8 mouse cellular contexts compared by ENCODE assay signal in the genomic region with DNA sequence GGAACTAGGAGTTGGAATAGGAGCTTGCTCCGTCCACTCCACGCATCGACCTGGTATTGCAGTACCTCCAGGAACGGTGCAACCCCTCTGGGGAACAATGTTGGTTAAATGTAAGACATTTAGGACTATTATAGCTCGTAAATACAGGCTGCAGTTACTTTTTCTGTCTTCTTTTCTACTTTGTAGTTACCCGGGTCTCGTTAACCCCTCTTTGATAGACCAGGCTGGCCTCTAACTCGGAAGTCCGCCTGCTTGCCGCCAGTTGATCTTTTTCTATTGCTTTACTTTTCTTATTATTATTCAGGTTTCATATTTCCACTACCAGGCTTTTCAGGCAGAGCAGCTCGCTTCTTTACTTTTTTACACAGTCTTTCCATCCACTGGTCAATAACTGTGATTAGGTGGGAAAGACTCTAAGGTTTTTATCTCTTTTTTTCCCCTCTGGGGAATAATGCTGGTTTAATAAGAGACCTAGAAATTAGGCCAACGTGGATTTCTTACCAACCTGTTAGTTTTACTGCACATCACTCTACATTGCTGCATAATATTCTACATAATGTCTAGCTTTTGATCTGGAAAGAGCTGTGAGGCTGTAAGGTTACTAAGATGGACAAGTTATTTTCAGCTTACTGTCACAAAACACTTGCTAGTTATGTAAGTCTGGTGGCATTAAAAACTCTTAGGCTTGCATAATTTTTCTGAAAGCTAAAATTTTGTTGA. TPM values are rescaled to one million over a fixed set of nuclear protein-coding genes. Genes with fewer than 3 reads are reported as not detected.
DNase-seq lines count a peak whose midpoint lies in the region; ATAC-seq and TF ChIP-seq lines count a peak whose summit lies in the region.

No protein-coding gene starts in this region.

- under 1% methylated on average over 12 of the region's 12 CpGs for WGBS in kidney, embryonic 15.5 days
- under 1% methylated on average over 12 of the region's 12 CpGs for WGBS in embryonic facial prominence, embryonic 14.5 days
- WGBS in intestine, embryonic 15.5 days = 1% methylated on average over 12 of the region's 12 CpGs
- WGBS in midbrain, embryonic 13.5 days = 1% methylated on average over 12 of the region's 12 CpGs

- H3K4me1 ChIP-seq in kidney, embryonic 15.5 days = 0 out of 2 replicates have a peak, but pooled peaks cover 5% of the 10 kb centered on the region
- H3K4me1 ChIP-seq in MEL (ENCODE audit: control insufficient read depth in 1 of 2, insufficient read depth in 2 of 2, low read length in 2 of 2) = peaks cover 0 to 3% of the 10 kb centered on the region in 2 experiments; a peak in 1 of 4 replicates
- H3K4me1 ChIP-seq in embryonic facial prominence, embryonic 14.5 days (ENCODE audit: control insufficient read depth, insufficient read depth, low read length) = no peaks in the 10 kb centered on the region
- H3K4me1 ChIP-seq in intestine, embryonic 15.5 days (replicated peaks) = no peaks in the 10 kb centered on the region
- no peaks in the 10 kb centered on the region for H3K4me1 ChIP-seq in midbrain, embryonic 13.5 days (replicated peaks)

- no peaks in the 10 kb centered on the region for H3K9me3 ChIP-seq in kidney, embryonic 15.5 days (replicated peaks)
- no peaks in the 10 kb centered on the region for H3K9me3 ChIP-seq in MEL (replicated peaks; ENCODE audit: insufficient read depth, low read length)
- no peaks in the 10 kb centered on the region for H3K9me3 ChIP-seq in embryonic facial prominence, embryonic 14.5 days (ENCODE audit: control insufficient read depth, low read length)
- H3K9me3 ChIP-seq in intestine, embryonic 15.5 days = no peaks in the 10 kb centered on the region
- no peaks in the 10 kb centered on the region for H3K9me3 ChIP-seq in midbrain, embryonic 13.5 days

- no peaks in the 10 kb centered on the region for H3K36me3 ChIP-seq in kidney, embryonic 15.5 days
- peaks cover 0 to 9% of the 10 kb centered on the region in 2 experiments; a peak in 2 of 4 replicates for H3K36me3 ChIP-seq in MEL (ENCODE audit: control insufficient read depth in 1 of 2, insufficient read depth in 2 of 2, low read length in 2 of 2)
- no peaks in the 10 kb centered on the region for H3K36me3 ChIP-seq in embryonic facial prominence, embryonic 14.5 days (ENCODE audit: control insufficient read depth, insufficient read depth, low read length)
- H3K36me3 ChIP-seq in intestine, embryonic 15.5 days = no peaks in the 10 kb centered on the region
- H3K36me3 ChIP-seq in midbrain, embryonic 13.5 days = no peaks in the 10 kb centered on the region

- peak; percentile 99 to 100 for TF ChIP-seq POLR2A in MEL (IDR thresholded peaks at IDR 0.05; ENCODE audit: control insufficient read depth in 1 of 2, insufficient read depth in 1 of 2, low read depth in 1 of 2, low read length in 2 of 2, poor library complexity in 1 of 2)

- H3K27me3 ChIP-seq in kidney, embryonic 15.5 days = no peaks in the 10 kb centered on the region
- no peaks in the 10 kb centered on the region for H3K27me3 ChIP-seq in MEL (ENCODE audit: control insufficient read depth in 1 of 2, insufficient read depth in 2 of 2, low read length in 2 of 2)
- H3K27me3 ChIP-seq in embryonic facial prominence, embryonic 14.5 days (replicated peaks; ENCODE audit: control insufficient read depth, insufficient read depth, low read length) = no peaks in the 10 kb centered on the region
- H3K27me3 ChIP-seq in intestine, embryonic 15.5 days (replicated peaks) = no peaks in the 10 kb centered on the region
- H3K27me3 ChIP-seq in midbrain, embryonic 13.5 days = no peaks in the 10 kb centered on the region

- no peak for TF ChIP-seq CTCF in MEL (IDR thresholded peaks at IDR 0.05 in 2 of 3, conservative IDR thresholded peaks at IDR 0.05 in 1 of 3; ENCODE audit: control insufficient read depth in 1 of 3, insufficient read depth in 1 of 3, low read depth in 2 of 3, low read length in 3 of 3, poor library complexity in 1 of 3, severe bottlenecking in 1 of 3)

- no peak overlapping the region for H3K9ac ChIP-seq in kidney, embryonic 15.5 days
- H3K9ac ChIP-seq in MEL (ENCODE audit: control insufficient read depth, low read depth, low read length, poor library complexity, severe bottlenecking) = no peak overlapping the region
- H3K9ac ChIP-seq in embryonic facial prominence, embryonic 14.5 days (ENCODE audit: low read depth, low read length) = no peak overlapping the region; the same call in 1 of the 2 replicates
- H3K9ac ChIP-seq in intestine, embryonic 15.5 days = no peak overlapping the region
- H3K9ac ChIP-seq in midbrain, embryonic 13.5 days (replicated peaks) = no peak overlapping the region

- H3K4me2 ChIP-seq in kidney, embryonic 15.5 days = peak overlapping the region; percentile 70
- H3K4me2 ChIP-seq in embryonic facial prominence, embryonic 14.5 days (ENCODE audit: low read depth, low read length) = peak overlapping the region; percentile 69
- H3K4me2 ChIP-seq in intestine, embryonic 15.5 days (replicated peaks) = no peak overlapping the region
- peak overlapping the region; percentile 59 for H3K4me2 ChIP-seq in midbrain, embryonic 13.5 days (replicated peaks)

- peak; percentile 91 for ATAC-seq in kidney, embryonic 15.5 days (replicated peaks; ENCODE audit: low FRiP score)
- ATAC-seq in embryonic facial prominence, embryonic 14.5 days (ENCODE audit: low read depth) = peak; percentile 91
- ATAC-seq in intestine, embryonic 15.5 days = peak; percentile 92
- ATAC-seq in midbrain, embryonic 13.5 days = peak; percentile 83

- intact Hi-C loops in left cerebral cortex, postnatal 36 days (cut with DNase I) = no loop called here

- peak overlapping the region; percentile 49 for H3K4me3 ChIP-seq in kidney, embryonic 15.5 days (replicated peaks)
- no peak overlapping the region for H3K4me3 ChIP-seq in MEL (ENCODE audit: control insufficient read depth in 1 of 2, insufficient read depth in 1 of 2, low read depth in 2 of 2, low read length in 2 of 2)
- peak overlapping the region; percentile 49 for H3K4me3 ChIP-seq in embryonic facial prominence, embryonic 14.5 days (ENCODE audit: low read depth, low read length)
- H3K4me3 ChIP-seq in intestine, embryonic 15.5 days (replicated peaks) = no peak overlapping the region
- H3K4me3 ChIP-seq in midbrain, embryonic 13.5 days (replicated peaks) = peak overlapping the region; percentile 48

- H3K79me2 ChIP-seq in MEL (ENCODE audit: control insufficient read depth, insufficient read depth, low read length, poor library complexity) = no peaks in the 10 kb centered on the region; the same call in 1 of the 2 replicates

- H3K27ac ChIP-seq in kidney, embryonic 15.5 days = peak overlapping the region; percentile 99
- no peak overlapping the region for H3K27ac ChIP-seq in MEL (ENCODE audit: control insufficient read depth, low read depth, low read length)
- H3K27ac ChIP-seq in embryonic facial prominence, embryonic 14.5 days (replicated peaks; ENCODE audit: low read depth, low read length) = peak overlapping the region; percentile 98
- peak overlapping the region; percentile 64; the same call in 1 of the 2 replicates for H3K27ac ChIP-seq in intestine, embryonic 15.5 days
- H3K27ac ChIP-seq in midbrain, embryonic 13.5 days = peak overlapping the region; percentile 62

- TF ChIP-seq EP300 in MEL (IDR thresholded peaks at IDR 0.05; ENCODE audit: low read depth in 1 of 2, low read length in 2 of 2) = no peak

- TF ChIP-seq RAD21 in MEL (IDR thresholded peaks at IDR 0.05; ENCODE audit: low read depth, low read length) = no peak

- DNase-seq in kidney, adult 11 months = no peak
- DNase-seq in MEL (ENCODE audit: low read depth, low spot score) = peak; percentile 97
- peak; percentile 97 for DNase-seq in embryonic facial prominence, embryonic 14.5 days (ENCODE audit: low spot score)
- no peak for DNase-seq in adrenal gland, adult 8-10 months
- no peak for DNase-seq in left cerebral cortex, postnatal 36 days (ENCODE audit: low spot score in 2 of 2)

TF ChIP-seq in MEL, 35 proteins besides CTCF, POLR2A, EP300 and RAD21 (continues in another document):
- TF ChIP-seq TBP (IDR thresholded peaks at IDR 0.05; ENCODE audit: low read depth, low read length) = peak; percentile 97

RNA-seq across cellular contexts. Expression of gene Mreg, which starts 32.4 kb away (rescaled TPM):
- polyA plus RNA-seq in kidney, embryonic 15.5 days (2015; fragmentation: Nextera tagmentation; extraction: Ambion mirVana) = 5.4 and 5.7 TPM in 2 replicates
- not detected in 2 replicates for total RNA-seq in MEL (2012; rRNA removed)
- not detected for polyA plus RNA-seq in MEL (2012; ENCODE audit: insufficient read depth in 1 of 2, insufficient read length in 2 of 2, low read depth in 1 of 2, low replicate concordance in 2 of 2, missing spikeins in 1 of 2)
- polyA plus RNA-seq in embryonic facial prominence, embryonic 14.5 days (2014; fragmentation: Nextera tagmentation; extraction: Ambion mirVana) = 5.9 and 7.6 TPM in 2 replicates
- 8.5 and 9.4 TPM in 2 replicates for polyA plus RNA-seq in intestine, embryonic 15.5 days (2015; fragmentation: Nextera tagmentation; extraction: Ambion mirVana)
- 1.4 and 1.8 TPM in 2 replicates for polyA plus RNA-seq in midbrain, embryonic 13.5 days (2015; fragmentation: Nextera tagmentation; extraction: Ambion mirVana)
- total RNA-seq in adrenal gland, adult 8-10 months (2022) = 1 to 10 TPM; 1.1 to 1.9 (median 1.1) TPM
- 1 to 10 TPM; 3.9 to 5.4 TPM for total RNA-seq in left cerebral cortex, postnatal 36 days (2021)

RNA-seq across cellular contexts. Expression of gene Pecr, which starts 39.6 kb away (rescaled TPM):
- 53.8 and 54.9 TPM in 2 replicates for polyA plus RNA-seq in kidney, embryonic 15.5 days (2015; fragmentation: Nextera tagmentation; extraction: Ambion mirVana)
- 10.4 and 10.7 TPM in 2 replicates for total RNA-seq in MEL (2012; rRNA removed)
- 10 to 100 TPM in 1 of 2 experiments, not detected in 1; 15.5 TPM for polyA plus RNA-seq in MEL (2012; ENCODE audit: insufficient read depth in 1 of 2, insufficient read length in 2 of 2, low read depth in 1 of 2, low replicate concordance in 2 of 2, missing spikeins in 1 of 2)
- 30.4 and 31.4 TPM in 2 replicates for polyA plus RNA-seq in embryonic facial prominence, embryonic 14.5 days (2014; fragmentation: Nextera tagmentation; extraction: Ambion mirVana)
- 57.7 and 65.5 TPM in 2 replicates for polyA plus RNA-seq in intestine, embryonic 15.5 days (2015; fragmentation: Nextera tagmentation; extraction: Ambion mirVana)
- polyA plus RNA-seq in midbrain, embryonic 13.5 days (2015; fragmentation: Nextera tagmentation; extraction: Ambion mirVana) = 8.7 and 10.2 TPM in 2 replicates
- total RNA-seq in adrenal gland, adult 8-10 months (2022) = 10 to 100 TPM; 27.1 to 35.2 (median 27.7) TPM
- 1 to 10 TPM; 3.7 to 5.2 TPM for total RNA-seq in left cerebral cortex, postnatal 36 days (2021)

RNA-seq across cellular contexts. Expression of gene Tmem169, which starts 39.7 kb away (rescaled TPM):
- 4.8 and 5.0 TPM in 2 replicates for polyA plus RNA-seq in kidney, embryonic 15.5 days (2015; fragmentation: Nextera tagmentation; extraction: Ambion mirVana)
- not detected in 2 replicates for total RNA-seq in MEL (2012; rRNA removed)
- under 1 TPM in 1 of 2 experiments, not detected in 1; 0.06 TPM for polyA plus RNA-seq in MEL (2012; ENCODE audit: insufficient read depth in 1 of 2, insufficient read length in 2 of 2, low read depth in 1 of 2, low replicate concordance in 2 of 2, missing spikeins in 1 of 2)
- polyA plus RNA-seq in embryonic facial prominence, embryonic 14.5 days (2014; fragmentation: Nextera tagmentation; extraction: Ambion mirVana) = 4.0 and 4.1 TPM in 2 replicates
- polyA plus RNA-seq in intestine, embryonic 15.5 days (2015; fragmentation: Nextera tagmentation; extraction: Ambion mirVana) = 2.8 and 3.0 TPM in 2 replicates
- 36.1 and 39.7 TPM in 2 replicates for polyA plus RNA-seq in midbrain, embryonic 13.5 days (2015; fragmentation: Nextera tagmentation; extraction: Ambion mirVana)
- under 1 TPM; 0.32 to 0.86 (median 0.66) TPM for total RNA-seq in adrenal gland, adult 8-10 months (2022)
- 10 to 100 TPM; 19.2 to 21.8 TPM for total RNA-seq in left cerebral cortex, postnatal 36 days (2021)

Comparison
In these comparisons a context has a peak if more than half of its experiments do, and no peak if none do; other contexts are left out.
1. H3K4me3 ChIP-seq: peak in kidney, embryonic 15.5 days (single experiment), embryonic facial prominence, embryonic 14.5 days (single experiment) and midbrain, embryonic 13.5 days (single experiment); none in MEL (0 of 2) and intestine, embryonic 15.5 days (single experiment).
2. DNase-seq: peak in MEL (single experiment) and embryonic facial prominence, embryonic 14.5 days (single experiment); none in kidney, adult 11 months (single experiment), adrenal gland, adult 8-10 months (single experiment) and left cerebral cortex, postnatal 36 days (0 of 2).
3. Peak in every context shown above with its lines, with median percentiles within 50 percentile points of each other: ATAC-seq.